Comparison of ENCODE assay signal across 9 mouse cellular contexts in genomic region chr5:74190161-74190491, GRCm38 (mm10). TPM values are rescaled to one million over a fixed set of nuclear protein-coding genes. Genes with fewer than 3 reads are reported as not detected.
DNase-seq lines count a peak whose midpoint lies in the region; ATAC-seq lines count a peak whose summit lies in the region.
"Had no signal": no experiment of that assay in that cellular context is flagged by ENCODE, and none has a peak within 500 bp of the region (broad histone marks: within the 10 kb centered on the region; RNA-seq: fewer than 3 reads in every experiment).

No protein-coding gene starts in this region.

- peaks cover 18% of the 10 kb centered on the region for H3K4me1 ChIP-seq in forebrain, embryonic 16.5 days (replicated peaks; ENCODE audit: control insufficient read depth, insufficient read depth, low read length)
- peaks cover 26% of the 10 kb centered on the region for H3K4me1 ChIP-seq in forebrain, embryonic 13.5 days
- peaks cover 23% of the 10 kb centered on the region for H3K4me1 ChIP-seq in hindbrain, embryonic 13.5 days (replicated peaks)

- no peak overlapping the region; the same call in 1 of the 2 replicates for H3K9ac ChIP-seq in forebrain, embryonic 16.5 days (replicated peaks; ENCODE audit: low read depth, low read length)
- H3K9ac ChIP-seq in forebrain, embryonic 13.5 days = no peak overlapping the region
- no peak overlapping the region for H3K9ac ChIP-seq in hindbrain, embryonic 13.5 days
- H3K9ac ChIP-seq: liver, embryonic 12.5 days had no signal

- no peak for ATAC-seq in forebrain, embryonic 16.5 days
- no peak for ATAC-seq in forebrain, embryonic 13.5 days
- ATAC-seq in hindbrain, embryonic 13.5 days (ENCODE audit: low FRiP score) = no peak
- ATAC-seq: liver, embryonic 12.5 days had no signal

- H3K9me3 ChIP-seq in forebrain, embryonic 16.5 days (ENCODE audit: control insufficient read depth, low read length) = no peaks in the 10 kb centered on the region
- H3K9me3 ChIP-seq in forebrain, embryonic 13.5 days (replicated peaks) = no peaks in the 10 kb centered on the region
- H3K9me3 ChIP-seq in hindbrain, embryonic 13.5 days = no peaks in the 10 kb centered on the region
- H3K9me3 ChIP-seq: liver, embryonic 12.5 days had no signal

- H3K27me3 ChIP-seq in forebrain, embryonic 16.5 days (replicated peaks; ENCODE audit: control insufficient read depth, insufficient read depth, low read length) = peaks cover 4% of the 10 kb centered on the region; the same call in 1 of the 2 replicates
- peaks cover 5% of the 10 kb centered on the region for H3K27me3 ChIP-seq in forebrain, embryonic 13.5 days
- peaks cover 24% of the 10 kb centered on the region; the same call in 1 of the 2 replicates for H3K27me3 ChIP-seq in hindbrain, embryonic 13.5 days

- H3K4me2 ChIP-seq in forebrain, embryonic 16.5 days (ENCODE audit: low read length) = peak overlapping the region; percentile 20; the same call in 1 of the 2 replicates
- H3K4me2 ChIP-seq in forebrain, embryonic 13.5 days = no peak overlapping the region
- H3K4me2 ChIP-seq in hindbrain, embryonic 13.5 days = no peak overlapping the region
- H3K4me2 ChIP-seq: liver, embryonic 12.5 days had no signal

- H3K4me3 ChIP-seq in forebrain, embryonic 16.5 days (replicated peaks; ENCODE audit: low read length) = no peak overlapping the region
- no peak overlapping the region for H3K4me3 ChIP-seq in forebrain, embryonic 13.5 days
- no peak overlapping the region for H3K4me3 ChIP-seq in hindbrain, embryonic 13.5 days
- H3K4me3 ChIP-seq: liver, embryonic 12.5 days had no signal

- no peak overlapping the region for H3K27ac ChIP-seq in forebrain, embryonic 16.5 days (ENCODE audit: low read length)
- H3K27ac ChIP-seq in forebrain, embryonic 13.5 days = no peak overlapping the region
- H3K27ac ChIP-seq in hindbrain, embryonic 13.5 days = no peak overlapping the region
- H3K27ac ChIP-seq: liver, embryonic 12.5 days had no signal

- 23% methylated on average over 9 of the region's 9 CpGs for WGBS in forebrain, embryonic 16.5 days
- WGBS in forebrain, embryonic 13.5 days = 27% methylated on average over 9 of the region's 9 CpGs
- WGBS in hindbrain, embryonic 13.5 days = 46% methylated on average over 9 of the region's 9 CpGs

- peak; percentile 21 for DNase-seq in MN1 (ENCODE audit: low spot score)
- peak; percentile 61 to 62 for DNase-seq in heart, adult 18-20 months
- peak; percentile 66 for DNase-seq in kidney, postnatal 14 days
- DNase-seq in cerebellum, postnatal 25 days = no peak
- no peak for DNase-seq in layer of hippocampus, adult 9-10 months (ENCODE audit: low spot score)

- H3K36me3 ChIP-seq in forebrain, embryonic 16.5 days (ENCODE audit: control insufficient read depth, insufficient read depth) = no peaks in the 10 kb centered on the region
- no peaks in the 10 kb centered on the region for H3K36me3 ChIP-seq in forebrain, embryonic 13.5 days (ENCODE audit: poor library complexity, severe bottlenecking)
- H3K36me3 ChIP-seq in hindbrain, embryonic 13.5 days = no peaks in the 10 kb centered on the region
- H3K36me3 ChIP-seq: liver, embryonic 12.5 days had no signal

RNA-seq across cellular contexts. Expression of gene Rasl11b, which starts 5.0 kb away (rescaled TPM):
- polyA plus RNA-seq in forebrain, embryonic 16.5 days (2015; fragmentation: Nextera tagmentation; extraction: Ambion mirVana) = 31.2 and 41.5 TPM in 2 replicates
- polyA plus RNA-seq in forebrain, embryonic 13.5 days (2015; fragmentation: Nextera tagmentation; extraction: Ambion mirVana) = 23.0 TPM in 2 replicates
- total RNA-seq in heart, adult 18-20 months (2021) = 10 to 100 TPM; 28.0 to 31.6 TPM
- 20.3 and 23.3 TPM in 2 replicates for polyA plus RNA-seq in hindbrain, embryonic 13.5 days (2015; fragmentation: Nextera tagmentation; extraction: Ambion mirVana)

Comparison
In these comparisons a context has a peak if more than half of its experiments do, and no peak if none do; other contexts are left out.
1. DNase-seq: peak in MN1 (single experiment), heart, adult 18-20 months (2 of 2) and kidney, postnatal 14 days (single experiment); none in cerebellum, postnatal 25 days (0 of 2) and layer of hippocampus, adult 9-10 months (single experiment).